Mouse (Mus musculus): ENCODE results near the gene Naa15.

DNA sequence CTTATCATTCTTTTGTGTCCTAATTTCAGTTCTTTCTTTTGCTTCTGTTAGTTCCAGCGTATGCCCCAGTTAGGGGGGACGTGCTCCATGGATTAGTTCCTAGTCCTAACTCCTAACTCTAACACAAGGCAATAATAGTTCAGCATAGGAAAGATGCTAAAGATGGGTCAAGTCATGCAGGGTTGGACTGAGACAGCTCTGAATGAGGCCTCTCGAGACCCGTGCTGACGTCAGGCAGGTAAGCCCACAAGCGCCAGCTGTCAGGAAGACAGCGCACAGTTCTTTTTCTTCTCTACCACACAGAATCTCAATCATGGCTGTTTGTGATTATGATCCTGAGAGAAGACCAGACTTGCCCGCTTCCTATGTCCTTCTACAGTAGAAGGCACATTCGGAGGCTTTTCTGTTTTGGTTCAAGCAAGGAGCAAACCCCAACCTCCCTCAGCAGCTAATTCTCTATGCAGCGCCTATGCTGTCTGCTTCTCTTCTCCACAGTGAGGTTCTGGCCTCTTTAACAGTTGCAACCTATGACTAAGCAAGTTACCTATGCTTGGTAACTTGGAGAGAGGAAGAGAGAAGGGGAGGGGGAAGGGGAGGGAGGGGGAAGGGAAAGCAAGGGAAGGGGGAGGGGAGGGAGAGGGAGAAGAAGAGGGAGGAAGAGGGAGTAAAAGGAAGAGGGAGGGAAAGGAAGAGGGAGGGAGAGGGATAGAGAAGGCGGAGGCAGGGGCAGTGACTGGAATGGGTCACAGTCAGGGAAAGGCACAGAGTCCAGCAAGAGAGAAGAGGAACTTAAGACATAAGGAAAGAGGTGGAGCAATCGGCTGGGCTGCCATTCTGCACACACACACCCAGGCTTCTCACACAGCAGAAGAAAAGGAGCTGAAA lies 103.2 kb downstream of the Naa15 start:
- no peak for TF ChIP-seq CTCF (IDR thresholded peaks at IDR 0.05; ENCODE audit: low read depth)
- no peak for TF ChIP-seq EP300 (IDR thresholded peaks at IDR 0.05; ENCODE audit: low read depth)

All from liver, embryonic 14.5 days (tissue).